Mouse (Mus musculus) midbrain, embryonic 11.5 days (tissue): Measurements from ENCODE around the gene Dock11. TPM values are rescaled to one million over a fixed set of nuclear protein-coding genes. Genes with fewer than 3 reads are reported as not detected.
A peak's percentile ranks its signal among the peaks of the same experiment; 100 is the strongest.

ENCODE experiments used
- ATAC-seq: fragments of 200-750 bp; cut with Nextera tagmentation; 2 replicates; pipeline ENCODE4 v1.8.0; 2017; ENCODE audit warnings: moderate TSS enrichment, moderate library complexity; ENCODE audit not compliant: low FRiP score
- DNase-seq: peaks from one replicate; pipeline ENCODE4 v3.0.0; 2015; ENCODE audit warnings: low spot score; ENCODE audit errors: missing footprints
- H3K27ac ChIP-seq: fragments of 300-500 bp; sonication (generic); 2 replicates; pipeline ENCODE4 v1.5.1; 2014; ENCODE audit warnings: low read depth, low read length
- H3K27me3 ChIP-seq: fragments of 300-500 bp; sonication (generic); 2 replicates; pipeline ENCODE4 v1.6.1; 2014; ENCODE audit warnings: mild to moderate bottlenecking, low read length, moderate library complexity, mixed read lengths; ENCODE audit not compliant: control insufficient read depth, insufficient read depth
- H3K36me3 ChIP-seq: fragments of 300-500 bp; sonication (generic); 2 replicates; pipeline ENCODE4 v1.6.1; 2014; ENCODE audit warnings: mild to moderate bottlenecking, low read length, moderate library complexity, mixed read lengths; ENCODE audit not compliant: control insufficient read depth, insufficient read depth
- H3K4me1 ChIP-seq: fragments of 300-500 bp; sonication (generic); 2 replicates; pipeline ENCODE4 v1.6.1; 2014; ENCODE audit warnings: low read length; ENCODE audit not compliant: control insufficient read depth, insufficient read depth
- H3K4me2 ChIP-seq: fragments of 300-500 bp; sonication (generic); 2 replicates; pipeline ENCODE4 v1.6.1; 2014; ENCODE audit warnings: mild to moderate bottlenecking, moderate library complexity
- H3K4me3 ChIP-seq: fragments of 300-500 bp; sonication (generic); 2 replicates; pipeline ENCODE4 v1.5.1; 2014; ENCODE audit warnings: low read depth, low read length
- H3K9ac ChIP-seq: fragments of 300-500 bp; sonication (generic); 2 replicates; pipeline ENCODE4 v1.6.1; 2014; ENCODE audit warnings: low read length
- H3K9me3 ChIP-seq: fragments of 300-500 bp; sonication (generic); 2 replicates; pipeline ENCODE4 v1.6.1; 2016; ENCODE audit warnings: low read length; ENCODE audit not compliant: control insufficient read depth
- WGBS: fragments of 180-500 bp; shearing (Covaris S2); extraction: QIAGEN DNeasy Blood & Tissue Kit; methylation state at CpG from one replicate; pipeline ENCODE4 v1.1.7; 2014; 5-methylcytosine and 5-hydroxymethylcytosine counted together
- polyA plus RNA-seq: library from polyadenylated mRNA; unstranded; fragments of >200 nt; fragmentation: Nextera tagmentation; extraction: Ambion mirVana; gene quantifications from 2 replicates; pipeline ENCODE4 v1.2.1, GENCODE M21; 2014

Dock11 gene
- polyA plus RNA-seq: 24.2 and 29.0 TPM in 2 replicates

- ATAC-seq: peak; percentile 91
- Histone ChIP-seq H3K4me2 (peak within 1 kb of the TSS; percentile 51), H3K27me3 (no peaks in the 10 kb centered on the region), H3K9me3 (no peaks in the 10 kb centered on the region), H3K4me3 (peak within 1 kb of the TSS; percentile 55), H3K27ac (peak within 1 kb of the TSS; percentile 44), H3K9ac (peak within 1 kb of the TSS; percentile 69), H3K4me1 (no peaks in the 10 kb centered on the region), H3K36me3 (no peaks in the 10 kb centered on the region)
- WGBS: 15% methylated on average over 28 of the region's 38 CpGs
- peak; percentile 90 for DNase-seq
Measured at GRCm38 (mm10) chrX:35888087-35888895, at the start of gene Dock11. Gene Dock11, plus strand, starts transcription at chrX:35888832.

DNA sequence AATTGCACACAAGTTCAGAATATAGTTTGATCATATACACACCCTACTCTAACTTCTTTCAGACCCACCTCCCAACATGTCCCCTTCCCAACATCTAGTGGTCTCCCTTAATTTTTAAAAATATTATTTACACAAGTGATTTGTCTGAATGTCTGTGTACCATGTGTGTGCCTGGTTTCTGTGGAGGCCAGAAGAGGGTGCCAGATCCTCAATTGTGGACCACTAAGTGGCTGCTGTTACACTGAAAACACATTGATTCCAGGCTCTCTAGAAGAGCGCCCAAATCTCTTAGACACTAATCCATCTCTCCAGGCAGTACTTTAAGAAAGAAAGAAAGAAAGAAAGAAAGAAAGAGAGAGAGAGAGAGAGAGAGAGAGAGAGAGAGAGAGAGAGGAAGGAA is 8.9 kb upstream of the Dock11 start:
- Histone ChIP-seq H3K4me2 (no peak overlapping the region), H3K27me3 (no peaks in the 10 kb centered on the region), H3K9me3 (no peaks in the 10 kb centered on the region), H3K27ac (no peak overlapping the region), H3K4me1 (no peaks in the 10 kb centered on the region), H3K36me3 (no peaks in the 10 kb centered on the region), H3K4me3 (no peak overlapping the region), H3K9ac (no peak overlapping the region)
- DNase-seq (no peak), ATAC-seq (no peak)
- 53% methylated on average over 1 of the region's 1 CpGs for WGBS

DNA sequence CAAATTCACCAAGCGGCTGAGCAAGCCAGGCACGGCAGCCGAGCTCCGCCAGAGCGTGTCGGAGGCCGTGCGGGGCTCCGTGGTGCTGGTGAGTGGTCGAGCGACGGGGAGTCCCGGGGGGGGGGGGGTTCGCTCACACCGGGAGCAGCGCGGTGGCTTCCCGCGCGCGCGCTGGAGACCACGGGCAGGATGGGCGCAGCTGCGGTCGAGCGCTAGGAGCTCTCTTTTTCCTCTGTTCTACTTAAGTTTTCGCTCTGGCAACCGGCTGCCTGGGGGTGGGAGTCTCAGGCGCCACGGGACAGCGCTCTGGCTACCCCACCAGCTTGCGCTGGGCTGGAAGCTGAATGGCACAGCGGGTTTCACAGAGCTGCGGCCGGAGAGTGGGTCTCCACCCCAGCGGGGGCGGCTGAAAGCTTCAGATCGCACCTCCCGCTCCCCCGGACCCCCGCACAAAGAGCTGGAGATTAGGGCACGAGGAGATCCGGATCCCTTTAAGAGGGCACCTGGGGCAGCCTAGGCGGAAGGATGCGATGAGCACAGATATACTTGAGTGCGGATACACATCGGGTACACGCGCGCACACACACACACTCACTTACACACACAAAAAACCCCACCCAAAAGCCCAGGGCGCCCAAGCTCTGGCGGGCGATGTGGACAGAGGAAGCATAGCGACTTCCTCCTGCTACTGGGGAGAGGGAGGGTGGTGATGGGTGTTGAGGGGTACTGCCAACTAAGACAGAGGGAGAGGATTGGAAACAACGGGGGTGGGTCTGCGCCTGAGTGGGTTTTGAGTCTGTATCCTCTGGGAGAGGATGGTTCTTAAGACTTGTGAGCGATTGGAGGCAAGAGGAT is 540 bp downstream of the Dock11 start:
- peak overlapping the region; percentile 51 for H3K4me2 ChIP-seq
- no peaks in the 10 kb centered on the region for H3K4me1 ChIP-seq
- H3K4me3 ChIP-seq: peak overlapping the region; percentile 55
- H3K27me3 ChIP-seq: no peaks in the 10 kb centered on the region
- ATAC-seq: peak; percentile 72
- no peaks in the 10 kb centered on the region for H3K9me3 ChIP-seq
- DNase-seq: peak; percentile 89
- peak overlapping the region; percentile 69 for H3K9ac ChIP-seq
- no peaks in the 10 kb centered on the region for H3K36me3 ChIP-seq
- peak overlapping the region; percentile 44 for H3K27ac ChIP-seq
- WGBS: 14% methylated on average over 42 of the region's 58 CpGs

DNA sequence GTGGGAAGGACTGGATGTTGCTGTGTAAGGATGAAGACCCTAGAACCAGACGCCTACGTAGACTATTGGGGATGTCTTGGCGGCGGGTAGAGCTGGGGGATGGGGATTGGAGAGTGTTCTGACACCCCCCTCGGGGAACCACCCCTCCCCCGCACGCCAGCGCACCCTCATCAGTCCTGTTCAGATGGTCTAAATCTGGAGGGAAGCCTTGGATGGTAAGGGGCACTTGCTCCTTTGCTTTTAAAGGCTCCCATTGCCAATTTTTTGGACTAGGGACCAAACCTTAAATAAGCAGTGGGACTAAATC is 1.1 kb downstream of the Dock11 start:
- Histone ChIP-seq H3K27me3 (no peaks in the 10 kb centered on the region), H3K9ac (peak overlapping the region; percentile 69), H3K4me1 (no peaks in the 10 kb centered on the region), H3K27ac (no peak overlapping the region), H3K36me3 (no peaks in the 10 kb centered on the region), H3K9me3 (no peaks in the 10 kb centered on the region), H3K4me2 (peak overlapping the region; percentile 51), H3K4me3 (peak overlapping the region; percentile 55)
- DNase-seq (peak; percentile 86), ATAC-seq (peak; percentile 39)
- WGBS: 22% methylated on average over 8 of the region's 8 CpGs

- H3K27me3 ChIP-seq: no peaks in the 10 kb centered on the region
- no peaks in the 10 kb centered on the region for H3K9me3 ChIP-seq
- ATAC-seq (no peak), DNase-seq (no peak)
- H3K4me3 ChIP-seq: no peak overlapping the region
- H3K36me3 ChIP-seq: no peaks in the 10 kb centered on the region
- H3K4me2 ChIP-seq: no peak overlapping the region
- no peak overlapping the region for H3K9ac ChIP-seq
- no peak overlapping the region for H3K27ac ChIP-seq
- H3K4me1 ChIP-seq: no peaks in the 10 kb centered on the region
- WGBS: 75% methylated on average over 5 of the region's 5 CpGs
Measured at GRCm38 (mm10) chrX:35891534-35892125, 3.0 kb downstream of the Dock11 start.

- WGBS: 72% methylated on average over 5 of the region's 5 CpGs
- Histone ChIP-seq H3K36me3 (no peaks in the 10 kb centered on the region), H3K27me3 (no peaks in the 10 kb centered on the region), H3K9me3 (no peaks in the 10 kb centered on the region), H3K9ac (no peak overlapping the region), H3K4me1 (no peaks in the 10 kb centered on the region), H3K4me3 (no peak overlapping the region), H3K27ac (no peak overlapping the region), H3K4me2 (no peak overlapping the region)
- no peak for ATAC-seq
- no peak for DNase-seq
Measured at GRCm38 (mm10) chrX:35892377-35892776, 3.7 kb downstream of the Dock11 start.

- DNase-seq (no peak), ATAC-seq (no peak)
- H3K36me3 ChIP-seq: no peaks in the 10 kb centered on the region
- no peak overlapping the region for H3K9ac ChIP-seq
- no peak overlapping the region for H3K27ac ChIP-seq
- no peaks in the 10 kb centered on the region for H3K9me3 ChIP-seq
- no peaks in the 10 kb centered on the region for H3K4me1 ChIP-seq
- no peaks in the 10 kb centered on the region for H3K27me3 ChIP-seq
- H3K4me2 ChIP-seq: no peak overlapping the region
- WGBS: 76% methylated on average over 11 of the region's 11 CpGs
- H3K4me3 ChIP-seq: no peak overlapping the region
Measured at GRCm38 (mm10) chrX:35897648-35898500, 9.2 kb downstream of the Dock11 start.

GRCm38 (mm10) chrX:35898501-35898766 is 9.8 kb downstream of the Dock11 start:
- DNase-seq: no peak
- no peaks in the 10 kb centered on the region for H3K36me3 ChIP-seq
- WGBS: 100% methylated on average over 2 of the region's 2 CpGs
- no peaks in the 10 kb centered on the region for H3K9me3 ChIP-seq
- H3K9ac ChIP-seq: no peak overlapping the region
- no peak for ATAC-seq
- no peak overlapping the region for H3K4me3 ChIP-seq
- no peaks in the 10 kb centered on the region for H3K4me1 ChIP-seq
- no peak overlapping the region for H3K4me2 ChIP-seq
- H3K27me3 ChIP-seq: no peaks in the 10 kb centered on the region
- H3K27ac ChIP-seq: no peak overlapping the region
